Mouse (Mus musculus) forebrain, embryonic 12.5 days (tissue): ENCODE data around the gene Rnf126. TPM values are rescaled to one million over a fixed set of nuclear protein-coding genes. Genes with fewer than 3 reads are reported as not detected.

Source experiments
- ATAC-seq: fragments of 200-750 bp; cut with Nextera tagmentation; 2 replicates; pipeline ENCODE4 v1.8.0; 2017; ENCODE audit warnings: moderate TSS enrichment; ENCODE audit not compliant: low FRiP score
- H3K27ac ChIP-seq: fragments of 300-500 bp; sonication (generic); 2 replicates; pipeline ENCODE4 v1.5.1; 2016; ENCODE audit warnings: mild to moderate bottlenecking
- H3K27me3 ChIP-seq: fragments of 300-500 bp; sonication (generic); 2 replicates; pipeline ENCODE4 v1.6.1; 2016; ENCODE audit warnings: mild to moderate bottlenecking
- H3K36me3 ChIP-seq: fragments of 300-500 bp; sonication (generic); replicated peaks from 2 replicates; pipeline ENCODE4 v1.6.1; 2016; ENCODE audit warnings: mild to moderate bottlenecking
- H3K4me1 ChIP-seq: fragments of 300-500 bp; sonication (generic); 2 replicates; pipeline ENCODE4 v1.6.1; 2016
- H3K4me2 ChIP-seq: fragments of 300-500 bp; sonication (generic); 2 replicates; pipeline ENCODE4 v1.6.1; 2016; ENCODE audit warnings: mild to moderate bottlenecking, moderate library complexity
- H3K4me3 ChIP-seq: fragments of 300-500 bp; sonication (generic); replicated peaks from 2 replicates; pipeline ENCODE4 v1.5.1; 2016; ENCODE audit warnings: mild to moderate bottlenecking
- H3K9ac ChIP-seq: fragments of 300-500 bp; sonication (generic); 2 replicates; pipeline ENCODE4 v1.6.1; 2016; ENCODE audit warnings: mild to moderate bottlenecking
- H3K9me3 ChIP-seq: fragments of 300-500 bp; sonication (generic); 2 replicates; pipeline ENCODE4 v1.6.1; 2016
- WGBS: fragments of 180-500 bp; shearing (Covaris S2); methylation state at CpG from one replicate; pipeline ENCODE4 v1.1.7; 2016; 5-methylcytosine and 5-hydroxymethylcytosine counted together
- polyA plus RNA-seq: library from polyadenylated mRNA; unstranded; fragments of >200 nt; fragmentation: Nextera tagmentation; extraction: Ambion mirVana; gene quantifications from 2 replicates; pipeline ENCODE4 v1.2.1, GENCODE M21; 2016

Gene Rnf126
- polyA plus RNA-seq, 1 experiment from 2014 or later: 103 TPM

GRCm38 (mm10) chr10:79738259-79738658 lies 28.5 kb downstream of the Rnf126 start:
- Histone ChIP-seq H3K9ac (no peak overlapping the region), H3K4me2 (no peak overlapping the region), H3K4me1 (peaks cover 7% of the 10 kb centered on the region; the same call in 1 of the 2 replicates), H3K27me3 (peaks cover 19% of the 10 kb centered on the region), H3K36me3 (peaks cover 94% of the 10 kb centered on the region), H3K9me3 (peaks cover 25% of the 10 kb centered on the region), H3K4me3 (no peak overlapping the region), H3K27ac (no peak overlapping the region)
- ATAC-seq: no peak
- WGBS: 89% methylated on average over 10 of the region's 10 CpGs

GRCm38 (mm10) chr10:79736706-79737105 lies 30.0 kb downstream of the Rnf126 start:
- Histone ChIP-seq H3K27ac (no peak overlapping the region), H3K27me3 (peaks cover 19% of the 10 kb centered on the region), H3K4me1 (peaks cover 7% of the 10 kb centered on the region; the same call in 1 of the 2 replicates), H3K4me2 (no peak overlapping the region), H3K36me3 (peaks cover 81% of the 10 kb centered on the region), H3K9me3 (peaks cover 25% of the 10 kb centered on the region), H3K4me3 (no peak overlapping the region), H3K9ac (no peak overlapping the region)
- 94% methylated on average over 14 of the region's 14 CpGs for WGBS
- no peak for ATAC-seq

- Histone ChIP-seq H3K4me1 (peaks cover 7% of the 10 kb centered on the region; the same call in 1 of the 2 replicates), H3K9me3 (peaks cover 28% of the 10 kb centered on the region), H3K9ac (no peak overlapping the region), H3K36me3 (peaks cover 70% of the 10 kb centered on the region), H3K27ac (no peak overlapping the region), H3K27me3 (peaks cover 19% of the 10 kb centered on the region), H3K4me3 (no peak overlapping the region), H3K4me2 (0 out of 2 replicates have a peak overlapping the region, but pooled peaks have one; percentile 6)
- WGBS: 29% methylated on average over 48 of the region's 52 CpGs
- ATAC-seq: no peak; the same call in 1 of the 2 replicates
Measured at GRCm38 (mm10) chr10:79735361-79735760, 31.4 kb downstream of the Rnf126 start.

GRCm38 (mm10) chr10:79733847-79734246 lies 32.9 kb downstream of the Rnf126 start:
- H3K27me3 ChIP-seq: peaks cover 19% of the 10 kb centered on the region
- WGBS: 97% methylated on average over 15 of the region's 15 CpGs
- no peak overlapping the region for H3K9ac ChIP-seq
- peaks cover 12% of the 10 kb centered on the region; the same call in 1 of the 2 replicates for H3K9me3 ChIP-seq
- ATAC-seq: no peak
- H3K4me2 ChIP-seq: no peak overlapping the region
- H3K4me1 ChIP-seq: peaks cover 7% of the 10 kb centered on the region; the same call in 1 of the 2 replicates
- no peak overlapping the region for H3K27ac ChIP-seq
- peaks cover 55% of the 10 kb centered on the region for H3K36me3 ChIP-seq
- no peak overlapping the region for H3K4me3 ChIP-seq

GRCm38 (mm10) chr10:79732500-79732899 lies 34.3 kb downstream of the Rnf126 start:
- H3K9ac ChIP-seq: no peak overlapping the region
- WGBS: 100% methylated on average over 1 of the region's 1 CpGs
- H3K36me3 ChIP-seq: peaks cover 42% of the 10 kb centered on the region
- no peak overlapping the region for H3K4me2 ChIP-seq
- peaks cover 19% of the 10 kb centered on the region for H3K27me3 ChIP-seq
- H3K27ac ChIP-seq: no peak overlapping the region
- ATAC-seq: no peak
- H3K4me3 ChIP-seq: no peak overlapping the region
- H3K9me3 ChIP-seq: 0 out of 2 replicates have a peak, but pooled peaks cover 7% of the 10 kb centered on the region
- H3K4me1 ChIP-seq: peaks cover 7% of the 10 kb centered on the region; the same call in 1 of the 2 replicates

GRCm38 (mm10) chr10:79729357-79729965 lies 37.3 kb downstream of the Rnf126 start:
- H3K9ac ChIP-seq: no peak overlapping the region
- H3K4me2 ChIP-seq: no peak overlapping the region
- no peaks in the 10 kb centered on the region for H3K27me3 ChIP-seq
- H3K9me3 ChIP-seq: 0 out of 2 replicates have a peak, but pooled peaks cover 4% of the 10 kb centered on the region
- H3K36me3 ChIP-seq: peaks cover 13% of the 10 kb centered on the region
- no peak overlapping the region for H3K27ac ChIP-seq
- ATAC-seq: no peak
- no peaks in the 10 kb centered on the region for H3K4me1 ChIP-seq
- 87% methylated on average over 13 of the region's 13 CpGs for WGBS
- H3K4me3 ChIP-seq: no peak overlapping the region

- Histone ChIP-seq H3K27me3 (no peaks in the 10 kb centered on the region), H3K4me3 (no peak overlapping the region), H3K9ac (no peak overlapping the region), H3K9me3 (0 out of 2 replicates have a peak, but pooled peaks cover 4% of the 10 kb centered on the region), H3K4me2 (no peak overlapping the region), H3K27ac (no peak overlapping the region), H3K4me1 (no peaks in the 10 kb centered on the region), H3K36me3 (peaks cover 6% of the 10 kb centered on the region; the same call in 1 of the 2 replicates)
- WGBS: 78% methylated on average over 28 of the region's 28 CpGs
- no peak for ATAC-seq
Measured at GRCm38 (mm10) chr10:79728323-79729249, 38.2 kb downstream of the Rnf126 start.

- Histone ChIP-seq H3K27ac (no peak overlapping the region), H3K9ac (no peak overlapping the region), H3K4me2 (no peak overlapping the region), H3K36me3 (no peaks in the 10 kb centered on the region), H3K4me1 (no peaks in the 10 kb centered on the region), H3K4me3 (no peak overlapping the region), H3K27me3 (peaks cover 3% of the 10 kb centered on the region; the same call in 1 of the 2 replicates), H3K9me3 (no peaks in the 10 kb centered on the region)
- WGBS: 34% methylated on average over 11 of the region's 11 CpGs
- no peak for ATAC-seq
Measured at GRCm38 (mm10) chr10:79726090-79726489, 40.7 kb downstream of the Rnf126 start.

GRCm38 (mm10) chr10:79723692-79724091 lies 43.1 kb downstream of the Rnf126 start:
- H3K27me3 ChIP-seq: peaks cover 25% of the 10 kb centered on the region
- no peak overlapping the region for H3K27ac ChIP-seq
- no peak overlapping the region for H3K4me2 ChIP-seq
- no peak overlapping the region for H3K4me3 ChIP-seq
- 91% methylated on average over 7 of the region's 7 CpGs for WGBS
- no peaks in the 10 kb centered on the region for H3K4me1 ChIP-seq
- H3K9ac ChIP-seq: no peak overlapping the region
- ATAC-seq: no peak
- no peaks in the 10 kb centered on the region for H3K36me3 ChIP-seq
- H3K9me3 ChIP-seq: no peaks in the 10 kb centered on the region

- Histone ChIP-seq H3K27ac (no peak overlapping the region), H3K9ac (no peak overlapping the region), H3K4me1 (0 out of 2 replicates have a peak, but pooled peaks cover under 1% of the 10 kb centered on the region), H3K4me2 (no peak overlapping the region), H3K4me3 (no peak overlapping the region), H3K9me3 (no peaks in the 10 kb centered on the region), H3K27me3 (peaks cover 32% of the 10 kb centered on the region), H3K36me3 (no peaks in the 10 kb centered on the region)
- no peak for ATAC-seq
- 67% methylated on average over 6 of the region's 6 CpGs for WGBS
Measured at GRCm38 (mm10) chr10:79723047-79723446, 43.7 kb downstream of the Rnf126 start.

- Histone ChIP-seq H3K36me3 (no peaks in the 10 kb centered on the region), H3K4me3 (no peak overlapping the region), H3K27me3 (peaks cover 51% of the 10 kb centered on the region), H3K27ac (no peak overlapping the region), H3K4me1 (peaks cover 15% of the 10 kb centered on the region), H3K4me2 (no peak overlapping the region), H3K9ac (no peak overlapping the region), H3K9me3 (no peaks in the 10 kb centered on the region)
- WGBS: 69% methylated on average over 5 of the region's 5 CpGs
- ATAC-seq: no peak
Measured at GRCm38 (mm10) chr10:79721089-79721488, 45.7 kb downstream of the Rnf126 start.

- Histone ChIP-seq H3K27ac (no peak overlapping the region), H3K4me1 (peaks cover 16% of the 10 kb centered on the region), H3K4me3 (peak overlapping the region; percentile 63), H3K27me3 (peaks cover 75% of the 10 kb centered on the region), H3K9me3 (no peaks in the 10 kb centered on the region), H3K9ac (no peak overlapping the region), H3K4me2 (peak overlapping the region; percentile 93), H3K36me3 (no peaks in the 10 kb centered on the region)
- 2% methylated on average over 43 of the region's 43 CpGs for WGBS
- ATAC-seq: no peak
Measured at GRCm38 (mm10) chr10:79717640-79718357, 49.0 kb downstream of the Rnf126 start.
